ENCODE assay signal across 10 mouse cellular contexts in the genomic region with DNA sequence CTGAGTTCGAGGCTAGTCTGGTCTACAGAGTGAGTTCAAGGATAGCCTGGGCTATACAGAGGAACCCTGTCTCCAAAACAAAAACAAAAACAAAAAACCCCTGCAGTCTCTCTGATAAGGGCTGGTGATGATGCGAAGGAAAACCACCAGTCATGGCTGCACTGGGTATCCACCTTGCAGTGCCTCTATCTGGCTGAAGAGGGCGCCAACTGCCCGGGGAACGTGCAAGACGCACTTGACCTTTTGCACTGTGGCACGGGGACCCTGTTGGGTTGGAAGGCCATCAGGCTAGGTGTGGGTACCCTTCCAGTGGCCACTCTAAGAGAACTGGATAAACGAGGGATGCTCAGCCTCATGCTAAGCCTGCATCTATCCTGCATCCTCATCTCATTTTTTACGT. TPM values are rescaled to one million over a fixed set of nuclear protein-coding genes. Genes with fewer than 3 reads are reported as not detected.
DNase-seq lines count a peak whose midpoint lies in the region; ATAC-seq and TF ChIP-seq lines count a peak whose summit lies in the region.
"Had no signal": no experiment of that assay in that cellular context is flagged by ENCODE, and none has a peak within 500 bp of the region (broad histone marks: within the 10 kb centered on the region; RNA-seq: fewer than 3 reads in every experiment).

No protein-coding gene starts in this region.

- peak; percentile 58 for DNase-seq in kidney, adult 18-20 months
- DNase-seq in ES-E14 (ENCODE audit: low read depth, low spot score) = peak; percentile 71
- DNase-seq in cerebellum, adult 9-11 months = peak; percentile 22
- DNase-seq in heart, adult 18-20 months = peak; percentile 30 to 73
- DNase-seq in limb, embryonic 11.5 days (ENCODE audit: low spot score) = peak; percentile 80
- DNase-seq in neural tube, embryonic 11.5 days (ENCODE audit: low spot score) = peak; percentile 69
- peak; percentile 83 for DNase-seq in thymus, postnatal 25 days

- no peaks in the 10 kb centered on the region for H3K9me3 ChIP-seq in kidney, embryonic 16.5 days (ENCODE audit: low read length)
- no peaks in the 10 kb centered on the region for H3K9me3 ChIP-seq in ES-E14 (ENCODE audit: control insufficient read depth, insufficient read depth, low read depth, low read length)
- H3K9me3 ChIP-seq in limb, embryonic 11.5 days (ENCODE audit: control insufficient read depth, low read length) = no peaks in the 10 kb centered on the region
- no peaks in the 10 kb centered on the region for H3K9me3 ChIP-seq in neural tube, embryonic 11.5 days (ENCODE audit: control insufficient read depth, low read length)
- H3K9me3 ChIP-seq: embryonic facial prominence, embryonic 12.5 days had no signal

- ATAC-seq in kidney, embryonic 16.5 days (ENCODE audit: low FRiP score, low TSS enrichment) = no peak
- no peak for ATAC-seq in limb, embryonic 11.5 days (ENCODE audit: insufficient number of reproducible peaks, low FRiP score, low TSS enrichment, low read depth)
- ATAC-seq in neural tube, embryonic 11.5 days (ENCODE audit: insufficient read depth, low FRiP score, low TSS enrichment) = no peak

- H3K9ac ChIP-seq in kidney, embryonic 16.5 days (replicated peaks; ENCODE audit: low read length) = no peak overlapping the region
- H3K9ac ChIP-seq in ES-E14 (ENCODE audit: insufficient read depth, low read depth, low read length, poor library complexity, severe bottlenecking) = no peak overlapping the region
- H3K9ac ChIP-seq in limb, embryonic 11.5 days (ENCODE audit: low read length) = no peak overlapping the region
- no peak overlapping the region for H3K9ac ChIP-seq in neural tube, embryonic 11.5 days (ENCODE audit: low read length)
- H3K9ac ChIP-seq: embryonic facial prominence, embryonic 12.5 days had no signal

- in situ Hi-C loops in ES-E14 (cut with MboI; ENCODE audit: low sequenced_read_pairs in 2 of 2, unreplicated experiment in 2 of 2) = no loop called here

- H3K27ac ChIP-seq in kidney, embryonic 16.5 days (ENCODE audit: low read length) = no peak overlapping the region
- no peak overlapping the region for H3K27ac ChIP-seq in ES-E14 (ENCODE audit: insufficient read depth, low read depth, low read length, poor library complexity, severe bottlenecking)
- H3K27ac ChIP-seq in limb, embryonic 11.5 days (replicated peaks; ENCODE audit: low read depth, low read length) = no peak overlapping the region
- no peak overlapping the region for H3K27ac ChIP-seq in neural tube, embryonic 11.5 days (ENCODE audit: low read depth, low read length)
- H3K27ac ChIP-seq: embryonic facial prominence, embryonic 12.5 days had no signal

- no peak overlapping the region for H3K4me2 ChIP-seq in kidney, embryonic 16.5 days (replicated peaks; ENCODE audit: low read depth, low read length)
- H3K4me2 ChIP-seq in limb, embryonic 11.5 days (ENCODE audit: low read depth, severe bottlenecking) = no peak overlapping the region
- no peak overlapping the region for H3K4me2 ChIP-seq in neural tube, embryonic 11.5 days (ENCODE audit: low read depth)
- H3K4me2 ChIP-seq: embryonic facial prominence, embryonic 12.5 days had no signal

- H3K4me1 ChIP-seq in kidney, embryonic 16.5 days (ENCODE audit: insufficient read depth, low read length) = no peaks in the 10 kb centered on the region
- peaks cover 8 to 39% of the 10 kb centered on the region in 2 experiments for H3K4me1 ChIP-seq in ES-E14 (ENCODE audit: control insufficient read depth in 2 of 2, insufficient read depth in 2 of 2, low read length in 2 of 2, poor library complexity in 1 of 2)
- 0 out of 2 replicates have a peak, but pooled peaks cover 8% of the 10 kb centered on the region for H3K4me1 ChIP-seq in limb, embryonic 11.5 days (ENCODE audit: control insufficient read depth, insufficient read depth, low read length)
- H3K4me1 ChIP-seq in neural tube, embryonic 11.5 days (ENCODE audit: control insufficient read depth, insufficient read depth, low read length) = no peaks in the 10 kb centered on the region

- H3K27me3 ChIP-seq in kidney, embryonic 16.5 days (ENCODE audit: insufficient read depth, low read length) = no peaks in the 10 kb centered on the region
- H3K27me3 ChIP-seq in limb, embryonic 11.5 days (ENCODE audit: control insufficient read depth, insufficient read depth, low read length) = no peaks in the 10 kb centered on the region
- no peaks in the 10 kb centered on the region for H3K27me3 ChIP-seq in neural tube, embryonic 11.5 days (ENCODE audit: control insufficient read depth, insufficient read depth, low read length)

- WGBS in kidney, embryonic 16.5 days = 21% methylated on average over 9 of the region's 9 CpGs
- WGBS in limb, embryonic 11.5 days = 20% methylated on average over 9 of the region's 9 CpGs
- 29% methylated on average over 9 of the region's 9 CpGs for WGBS in neural tube, embryonic 11.5 days

- H3K36me3 ChIP-seq in kidney, embryonic 16.5 days (ENCODE audit: insufficient read depth, low read length) = no peaks in the 10 kb centered on the region
- no peaks in the 10 kb centered on the region for H3K36me3 ChIP-seq in ES-E14 (ENCODE audit: control insufficient read depth, insufficient read depth, low read length, poor library complexity, severe bottlenecking)
- no peaks in the 10 kb centered on the region for H3K36me3 ChIP-seq in limb, embryonic 11.5 days (ENCODE audit: control insufficient read depth, insufficient read depth, low read length)
- no peaks in the 10 kb centered on the region for H3K36me3 ChIP-seq in neural tube, embryonic 11.5 days (ENCODE audit: control insufficient read depth, insufficient read depth, low read length)
- H3K36me3 ChIP-seq: embryonic facial prominence, embryonic 12.5 days had no signal

- no peak overlapping the region for H3K4me3 ChIP-seq in kidney, embryonic 16.5 days (ENCODE audit: low read length)
- no peak overlapping the region for H3K4me3 ChIP-seq in ES-E14 (ENCODE audit: insufficient read depth in 1 of 2, low read depth in 1 of 2, low read length in 2 of 2, poor library complexity in 1 of 2, severe bottlenecking in 1 of 2)
- H3K4me3 ChIP-seq in limb, embryonic 11.5 days (ENCODE audit: low read depth, low read length) = no peak overlapping the region
- H3K4me3 ChIP-seq in neural tube, embryonic 11.5 days (ENCODE audit: low read depth, low read length) = no peak overlapping the region
- H3K4me3 ChIP-seq: embryonic facial prominence, embryonic 12.5 days had no signal

TF ChIP-seq in ES-E14, 5 proteins besides CTCF, POLR2A, EP300 and RAD21:
- TF ChIP-seq CHD2 (IDR thresholded peaks at IDR 0.05; ENCODE audit: low read depth, low read length) (no peak), ZC3H11A (IDR thresholded peaks at IDR 0.05; ENCODE audit: borderline replicate concordance, low read depth, low read length) (peak; percentile 82)

RNA-seq across cellular contexts. Expression of a gene that starts 11.3 kb away (rescaled TPM):
- polyA plus RNA-seq in kidney, embryonic 16.5 days (2015; fragmentation: Nextera tagmentation; extraction: Ambion mirVana) = not detected in 2 replicates
- total RNA-seq in ES-E14 (2012; rRNA removed) = not detected in 2 replicates
- not detected for total RNA-seq in heart, adult 18-20 months (2021)
- not detected in 2 replicates for polyA plus RNA-seq in limb, embryonic 11.5 days (2014; fragmentation: Nextera tagmentation; extraction: Ambion mirVana)
- not detected in 2 replicates for polyA plus RNA-seq in neural tube, embryonic 11.5 days (2014; fragmentation: Nextera tagmentation; extraction: Ambion mirVana)
- total RNA-seq: left cerebral cortex, postnatal 25 days had no signal
- polyA plus RNA-seq: embryonic facial prominence, embryonic 12.5 days had no signal

RNA-seq across cellular contexts. Expression of a gene that starts 19.7 kb away (rescaled TPM):
- polyA plus RNA-seq in kidney, embryonic 16.5 days (2015; fragmentation: Nextera tagmentation; extraction: Ambion mirVana) = 3.0 and 3.9 TPM in 2 replicates
- total RNA-seq in ES-E14 (2012; rRNA removed) = 0.79 and 1.1 TPM in 2 replicates
- total RNA-seq in heart, adult 18-20 months (2021) = under 1 TPM; 0.32 to 0.85 TPM
- polyA plus RNA-seq in limb, embryonic 11.5 days (2014; fragmentation: Nextera tagmentation; extraction: Ambion mirVana) = 0.33 and 0.41 TPM in 2 replicates
- polyA plus RNA-seq in neural tube, embryonic 11.5 days (2014; fragmentation: Nextera tagmentation; extraction: Ambion mirVana) = 0.38 and 0.51 TPM in 2 replicates
- total RNA-seq: left cerebral cortex, postnatal 25 days had no signal

Comparison
In these comparisons a context has a peak if more than half of its experiments do, and no peak if none do; other contexts are left out.
1. DNase-seq: peak in every context shown above with its lines; median percentile 83 in thymus, postnatal 25 days; 80 in limb, embryonic 11.5 days; 71 in ES-E14; 69 in neural tube, embryonic 11.5 days; 58 in kidney, adult 18-20 months; 52 in heart, adult 18-20 months; 22 in cerebellum, adult 9-11 months.